Mouse (Mus musculus) kidney, embryonic 15.5 days (tissue): Measurements from ENCODE around the gene Rtl6. TPM values are rescaled to one million over a fixed set of nuclear protein-coding genes. Genes with fewer than 3 reads are reported as not detected.

Source experiments
- ATAC-seq: fragments of 200-750 bp; cut with Nextera tagmentation; replicated peaks from 2 replicates; pipeline ENCODE4 v1.8.0; 2017; ENCODE audit warnings: moderate TSS enrichment; ENCODE audit not compliant: low FRiP score
- H3K27ac ChIP-seq: fragments of 300-500 bp; sonication (generic); 2 replicates; pipeline ENCODE4 v1.5.1; 2015; ENCODE audit warnings: mild to moderate bottlenecking, inconsistent platforms
- H3K27me3 ChIP-seq: fragments of 300-500 bp; sonication (generic); 2 replicates; pipeline ENCODE4 v1.6.1; 2015; ENCODE audit warnings: inconsistent platforms
- H3K36me3 ChIP-seq: fragments of 300-500 bp; sonication (generic); 2 replicates; pipeline ENCODE4 v1.6.1; 2015; ENCODE audit warnings: inconsistent platforms
- H3K4me1 ChIP-seq: fragments of 300-500 bp; sonication (generic); 2 replicates; pipeline ENCODE4 v1.6.1; 2015; ENCODE audit warnings: inconsistent platforms
- H3K4me2 ChIP-seq: fragments of 300-500 bp; sonication (generic); 2 replicates; pipeline ENCODE4 v1.6.1; 2015; ENCODE audit warnings: moderate library complexity, mild to moderate bottlenecking, inconsistent platforms
- H3K4me3 ChIP-seq: fragments of 300-500 bp; sonication (generic); replicated peaks from 2 replicates; pipeline ENCODE4 v1.5.1; 2015; ENCODE audit warnings: mild to moderate bottlenecking, inconsistent platforms
- H3K9ac ChIP-seq: fragments of 300-500 bp; sonication (generic); 2 replicates; pipeline ENCODE4 v1.6.1; 2015; ENCODE audit warnings: mild to moderate bottlenecking, inconsistent platforms
- H3K9me3 ChIP-seq: fragments of 300-500 bp; sonication (generic); replicated peaks from 2 replicates; pipeline ENCODE4 v1.6.1; 2016; ENCODE audit warnings: inconsistent platforms
- WGBS: fragments of 180-500 bp; shearing (Covaris S2); methylation state at CpG from one replicate; pipeline ENCODE4 v1.1.7; 2015; ENCODE audit warnings: mixed read lengths; 5-methylcytosine and 5-hydroxymethylcytosine counted together
- polyA plus RNA-seq: library from polyadenylated mRNA; unstranded; fragments of >200 nt; fragmentation: Nextera tagmentation; extraction: Ambion mirVana; gene quantifications from 2 replicates; pipeline ENCODE4 v1.2.1, GENCODE M21; 2015

The Rtl6 gene
- polyA plus RNA-seq, 1 experiment from 2014 or later, result 16.2 TPM

DNA sequence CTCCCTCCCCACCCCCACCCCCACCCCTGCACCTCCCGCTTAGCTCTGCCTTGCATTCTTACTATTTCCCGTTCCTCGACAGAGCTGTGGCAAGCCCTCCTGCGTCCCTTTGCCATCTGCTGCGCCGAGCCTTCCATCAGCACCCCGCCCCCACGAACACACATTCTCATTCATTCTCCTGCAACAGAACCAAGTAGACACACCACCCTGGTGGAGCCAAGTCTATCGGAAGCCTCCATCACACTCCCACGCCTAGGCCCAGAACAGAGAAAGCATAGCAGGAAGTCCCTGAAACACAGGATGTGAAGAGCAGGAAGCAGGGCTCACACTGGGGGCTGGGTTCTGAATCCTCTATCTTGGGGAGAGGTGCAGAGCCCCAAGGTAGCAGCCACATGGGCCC is 51.6 kb downstream of the Rtl6 start:
- no peaks in the 10 kb centered on the region for H3K36me3 ChIP-seq
- no peak overlapping the region for H3K4me2 ChIP-seq
- peaks cover 22% of the 10 kb centered on the region; the same call in 1 of the 2 replicates for H3K4me1 ChIP-seq
- H3K9ac ChIP-seq, result no peak overlapping the region
- 87% methylated on average over 10 of the region's 10 CpGs for WGBS
- H3K4me3 ChIP-seq, result no peak overlapping the region
- ATAC-seq, result no peak
- H3K27me3 ChIP-seq, result peaks cover 15% of the 10 kb centered on the region; the same call in 1 of the 2 replicates
- H3K9me3 ChIP-seq, result no peaks in the 10 kb centered on the region
- no peak overlapping the region for H3K27ac ChIP-seq

DNA sequence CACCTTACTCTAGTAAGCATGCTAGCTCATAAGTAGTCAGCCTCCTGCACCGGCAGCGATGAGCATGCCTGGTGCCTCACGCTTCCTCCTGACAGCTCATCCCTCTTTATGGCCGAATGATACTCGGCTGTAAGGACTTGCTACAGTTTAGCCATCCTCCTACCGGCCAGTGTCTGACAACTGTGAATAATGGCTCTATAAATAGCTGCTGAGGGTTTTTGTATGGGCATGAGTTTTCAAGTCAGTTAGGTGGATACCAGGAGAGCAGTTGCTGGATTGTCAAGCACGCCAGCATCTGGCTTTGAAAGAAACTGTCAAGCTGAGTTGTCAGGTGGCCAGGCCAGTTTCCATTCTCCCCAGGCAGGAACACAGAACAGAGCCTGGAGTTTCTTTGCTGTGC is 52.7 kb downstream of the Rtl6 start:
- no peak for ATAC-seq
- no peak overlapping the region for H3K27ac ChIP-seq
- H3K36me3 ChIP-seq, result no peaks in the 10 kb centered on the region
- H3K4me1 ChIP-seq, result peaks cover 19% of the 10 kb centered on the region; the same call in 1 of the 2 replicates
- peaks cover 12% of the 10 kb centered on the region; the same call in 1 of the 2 replicates for H3K27me3 ChIP-seq
- no peak overlapping the region for H3K4me2 ChIP-seq
- H3K4me3 ChIP-seq, result no peak overlapping the region
- no peak overlapping the region for H3K9ac ChIP-seq
- WGBS, result 12% methylated on average over 7 of the region's 7 CpGs
- no peaks in the 10 kb centered on the region for H3K9me3 ChIP-seq

Other genes with a start within 250 kb of the Rtl6 start
- gene Parvg, start 233.8 kb downstream of the Rtl6 start, polyA plus RNA-seq, result 1.4 and 2.2 TPM in 2 replicates
- gene Shisal1, start 110.7 kb downstream of the Rtl6 start, polyA plus RNA-seq, result 2.5 and 2.6 TPM in 2 replicates
- gene Prr5, start 111.8 kb upstream of the Rtl6 start, polyA plus RNA-seq, result 40.3 and 46.8 TPM in 2 replicates
- gene Arhgap8, start 162.2 kb upstream of the Rtl6 start, polyA plus RNA-seq, result 7.9 and 10.3 TPM in 2 replicates